Mouse (Mus musculus): ENCODE data around the gene Dnajb14. TPM values are rescaled to one million over a fixed set of nuclear protein-coding genes. Genes with fewer than 3 reads are reported as not detected.

The Dnajb14 gene
- polyA plus RNA-seq, 1 experiment = 2.5 TPM

DNA sequence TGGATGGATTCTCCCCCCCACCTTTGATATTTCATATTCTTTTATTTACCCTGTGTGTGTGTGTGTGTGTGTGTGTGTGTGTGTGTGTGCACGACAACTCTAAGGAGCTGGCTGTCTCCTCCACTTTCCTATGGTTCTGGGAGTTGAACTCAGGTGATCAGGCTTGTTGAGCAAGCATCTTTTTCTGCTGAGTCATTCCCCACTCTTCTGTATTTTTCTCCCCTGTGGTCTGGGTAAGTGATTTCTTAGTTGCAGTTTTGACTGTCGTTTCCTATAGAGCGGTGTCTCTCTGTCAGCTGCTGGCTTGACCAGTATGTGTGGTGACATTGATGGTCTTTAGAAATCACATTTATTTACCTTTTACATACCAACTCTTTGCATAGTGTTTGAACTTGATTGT lies 11.8 kb downstream of the Dnajb14 start:
- H3K27me3 ChIP-seq (replicated peaks) = no peaks in the 10 kb centered on the region
- no peak overlapping the region for H3K4me3 ChIP-seq (replicated peaks)
- H3K36me3 ChIP-seq (replicated peaks; ENCODE audit: low read length) = peaks cover 31% of the 10 kb centered on the region
- H3K9me3 ChIP-seq = peaks cover 5% of the 10 kb centered on the region
- no peak for TF ChIP-seq GATA1 (IDR thresholded peaks at IDR 0.05; ENCODE audit: borderline replicate concordance, low read length)
- no peak for TF ChIP-seq FLI1 (IDR thresholded peaks at IDR 0.05; ENCODE audit: low read length)
- peaks cover 28% of the 10 kb centered on the region for H3K4me1 ChIP-seq

DNA sequence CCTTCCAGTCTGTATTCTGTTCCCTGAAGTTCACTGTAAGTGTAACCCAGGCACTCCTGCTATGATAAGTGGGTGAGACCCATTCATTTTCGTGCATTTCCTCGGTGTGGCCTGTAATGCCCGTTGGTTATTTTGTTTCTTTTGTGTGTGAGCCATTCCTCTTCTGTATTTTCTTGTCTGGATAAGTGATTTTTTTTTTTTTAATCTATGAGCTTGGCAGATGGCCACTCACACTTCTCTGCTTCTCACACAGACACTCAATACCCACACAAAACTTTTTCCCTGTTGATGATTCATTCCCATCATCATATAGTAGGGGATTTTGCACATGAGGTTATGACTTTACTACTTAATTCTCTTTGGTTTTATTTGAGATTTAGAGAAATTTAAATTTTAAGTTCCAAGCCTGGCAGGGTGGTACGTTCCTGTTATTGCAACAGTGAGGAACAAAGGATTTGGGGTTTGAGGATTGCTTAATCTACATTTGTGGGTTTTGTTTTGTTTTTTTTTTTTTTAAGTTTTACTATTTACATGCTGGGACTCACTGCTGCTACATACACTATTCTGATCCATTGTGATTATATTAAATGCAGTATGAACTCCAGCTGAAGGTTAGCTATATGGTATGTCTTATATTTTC lies 12.8 kb downstream of the Dnajb14 start:
- Histone ChIP-seq H3K9me3 (peaks cover 5% of the 10 kb centered on the region), H3K4me1 (peaks cover 28% of the 10 kb centered on the region), H3K4me3 (replicated peaks) (peak overlapping the region; percentile 67), H3K36me3 (replicated peaks; ENCODE audit: low read length) (peaks cover 34% of the 10 kb centered on the region), H3K27me3 (replicated peaks) (no peaks in the 10 kb centered on the region)
- TF ChIP-seq FLI1 (IDR thresholded peaks at IDR 0.05; ENCODE audit: low read length) (no peak), GATA1 (IDR thresholded peaks at IDR 0.05; ENCODE audit: borderline replicate concordance, low read length) (no peak)

DNA sequence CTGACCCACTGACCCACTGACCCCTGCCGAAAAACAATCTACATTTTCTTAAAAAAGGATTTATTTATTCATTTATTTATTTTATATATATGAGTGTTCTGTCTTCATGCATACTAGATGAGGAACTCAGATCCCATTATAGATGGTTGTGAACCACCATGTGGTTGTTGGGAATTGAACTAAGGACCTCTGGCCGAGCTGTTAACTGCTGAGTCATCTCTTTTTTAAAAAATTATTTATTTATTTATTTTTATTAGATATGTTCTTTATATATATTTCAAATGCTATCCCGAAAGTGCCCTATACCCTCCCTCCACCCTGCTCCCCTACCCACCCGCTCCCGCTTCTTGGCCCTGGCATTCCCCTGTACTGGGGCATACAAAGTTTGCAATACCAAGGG lies 13.6 kb downstream of the Dnajb14 start:
- no peak for TF ChIP-seq FLI1 (IDR thresholded peaks at IDR 0.05; ENCODE audit: low read length)
- TF ChIP-seq GATA1 (IDR thresholded peaks at IDR 0.05; ENCODE audit: borderline replicate concordance, low read length) = no peak
- peaks cover 5% of the 10 kb centered on the region for H3K9me3 ChIP-seq
- H3K27me3 ChIP-seq (replicated peaks) = no peaks in the 10 kb centered on the region
- peaks cover 25% of the 10 kb centered on the region for H3K4me1 ChIP-seq
- no peak overlapping the region for H3K4me3 ChIP-seq (replicated peaks)
- H3K36me3 ChIP-seq (replicated peaks; ENCODE audit: low read length) = peaks cover 37% of the 10 kb centered on the region

DNA sequence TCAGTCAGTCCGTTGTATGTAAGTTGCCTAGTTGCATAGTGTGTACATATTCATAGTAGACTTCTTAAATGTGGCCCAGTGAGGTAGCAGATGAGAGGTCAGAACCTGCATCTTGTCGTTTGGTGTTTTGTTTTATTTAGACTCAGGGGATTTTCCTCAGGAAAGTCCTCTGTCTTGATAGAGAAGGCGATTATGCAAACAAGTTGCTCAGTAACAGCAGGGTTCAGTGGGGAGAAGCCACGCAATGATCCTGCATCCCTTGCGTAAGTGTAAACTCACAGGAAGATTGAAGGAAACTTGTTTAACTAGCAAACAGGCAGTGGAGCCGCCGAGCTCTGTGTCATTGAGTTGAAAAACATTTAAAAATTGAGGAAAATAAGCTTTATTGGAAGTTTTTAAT lies 20.5 kb downstream of the Dnajb14 start:
- no peaks in the 10 kb centered on the region for H3K27me3 ChIP-seq (replicated peaks)
- H3K4me3 ChIP-seq (replicated peaks) = no peak overlapping the region
- H3K4me1 ChIP-seq = peaks cover 33% of the 10 kb centered on the region
- H3K36me3 ChIP-seq (replicated peaks; ENCODE audit: low read length) = peaks cover 67% of the 10 kb centered on the region
- H3K9me3 ChIP-seq = peaks cover 8% of the 10 kb centered on the region; the same call in 1 of the 2 replicates
- no peak for TF ChIP-seq FLI1 (IDR thresholded peaks at IDR 0.05; ENCODE audit: low read length)

DNA sequence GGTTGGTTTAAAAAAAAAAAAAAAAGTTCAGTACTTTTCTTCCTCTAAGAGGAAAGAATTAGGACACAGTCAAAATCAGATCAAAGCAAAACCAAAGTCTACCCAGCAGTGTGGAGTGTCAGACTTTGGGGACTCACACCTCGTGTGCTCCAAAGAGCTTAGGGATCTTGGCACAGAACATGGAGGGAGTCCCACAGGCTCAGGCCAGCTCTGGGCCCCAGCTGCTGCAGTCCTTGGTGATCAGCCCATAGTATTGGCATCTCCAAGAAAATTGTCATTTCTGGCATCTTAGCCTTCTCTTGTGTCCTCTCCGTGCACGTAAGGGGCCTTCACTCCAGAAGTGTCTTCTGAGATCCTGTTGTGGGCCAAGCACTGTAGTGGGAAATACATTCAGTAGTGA lies 23.6 kb downstream of the Dnajb14 start:
- Histone ChIP-seq H3K9me3 (peaks cover 8% of the 10 kb centered on the region; the same call in 1 of the 2 replicates), H3K4me3 (replicated peaks) (peak overlapping the region; percentile 16), H3K4me1 (peaks cover 42% of the 10 kb centered on the region), H3K27me3 (replicated peaks) (no peaks in the 10 kb centered on the region), H3K36me3 (replicated peaks; ENCODE audit: low read length) (peaks cover 83% of the 10 kb centered on the region)
- TF ChIP-seq FLI1 (IDR thresholded peaks at IDR 0.05; ENCODE audit: low read length) (no peak), GATA1 (IDR thresholded peaks at IDR 0.05; ENCODE audit: borderline replicate concordance, low read length) (no peak)

DNA sequence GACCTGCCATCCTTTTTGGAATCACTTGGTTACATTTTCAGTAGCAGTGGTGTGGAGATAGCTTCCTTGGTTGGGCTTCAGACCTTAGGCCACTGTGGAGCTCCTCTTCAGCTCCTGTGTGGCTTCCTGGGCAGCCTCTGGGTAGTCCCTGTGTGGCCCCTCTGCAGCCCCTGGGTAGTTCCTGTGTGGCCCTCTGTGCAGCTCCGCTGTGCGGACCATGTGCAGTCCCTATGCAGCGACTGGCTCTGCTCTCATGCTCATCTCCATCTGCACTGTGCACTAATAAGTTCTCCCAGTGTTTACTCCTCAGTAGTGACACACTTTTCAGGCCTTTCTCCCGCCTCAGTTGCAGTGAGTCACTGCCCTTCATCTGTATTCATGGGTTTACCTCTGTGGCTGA lies 24.6 kb downstream of the Dnajb14 start:
- Histone ChIP-seq H3K4me1 (peaks cover 50% of the 10 kb centered on the region), H3K9me3 (peaks cover 8% of the 10 kb centered on the region; the same call in 1 of the 2 replicates), H3K36me3 (replicated peaks; ENCODE audit: low read length) (peaks cover 83% of the 10 kb centered on the region), H3K4me3 (replicated peaks) (no peak overlapping the region), H3K27me3 (replicated peaks) (no peaks in the 10 kb centered on the region)
- TF ChIP-seq GATA1 (IDR thresholded peaks at IDR 0.05; ENCODE audit: borderline replicate concordance, low read length) (no peak), FLI1 (IDR thresholded peaks at IDR 0.05; ENCODE audit: low read length) (no peak)

DNA sequence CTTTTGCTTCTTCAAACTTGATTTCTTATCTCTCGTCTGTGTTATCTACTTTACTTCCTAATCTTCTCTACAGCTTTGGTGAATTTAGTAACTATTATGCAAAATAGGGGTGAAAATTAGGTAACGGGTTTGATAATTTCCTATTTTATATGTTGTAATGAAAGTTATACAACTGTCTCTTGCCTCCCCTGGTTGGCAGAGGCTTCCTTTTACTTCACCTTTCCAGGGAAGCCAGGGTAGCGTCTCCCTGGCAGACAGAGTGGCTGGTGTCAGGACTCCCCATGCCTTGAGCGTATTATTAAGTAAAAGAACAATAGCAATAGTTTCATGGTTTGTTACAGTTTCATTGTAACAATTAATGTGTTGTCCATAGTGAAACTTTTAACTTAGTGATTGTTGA lies 26.3 kb downstream of the Dnajb14 start:
- Histone ChIP-seq H3K27me3 (replicated peaks) (no peaks in the 10 kb centered on the region), H3K4me1 (peaks cover 50% of the 10 kb centered on the region), H3K36me3 (replicated peaks; ENCODE audit: low read length) (peaks cover 86% of the 10 kb centered on the region), H3K9me3 (peaks cover 8% of the 10 kb centered on the region; the same call in 1 of the 2 replicates), H3K4me3 (replicated peaks) (no peak overlapping the region)
- TF ChIP-seq GATA1 (IDR thresholded peaks at IDR 0.05; ENCODE audit: borderline replicate concordance, low read length) (no peak), FLI1 (IDR thresholded peaks at IDR 0.05; ENCODE audit: low read length) (no peak)

DNA sequence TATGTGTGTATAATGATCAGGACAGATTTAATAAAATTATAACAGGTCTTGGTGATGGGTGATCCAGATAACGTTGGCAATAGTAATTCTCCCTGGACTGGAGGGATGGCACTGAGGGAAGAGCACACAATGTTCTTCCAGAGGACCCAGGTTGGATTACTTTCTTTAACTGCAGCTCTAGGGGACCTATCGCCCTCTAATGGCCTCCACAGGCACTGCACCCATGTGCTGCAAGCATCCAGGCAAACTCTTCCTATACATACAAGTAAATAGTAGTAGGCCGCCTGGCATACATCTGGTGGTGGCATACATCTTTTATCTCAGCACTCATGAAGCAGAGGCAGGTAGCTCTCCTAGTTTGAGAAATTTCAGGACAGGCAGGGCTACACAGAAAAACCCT lies 27.7 kb downstream of the Dnajb14 start:
- peaks cover 83% of the 10 kb centered on the region for H3K36me3 ChIP-seq (replicated peaks; ENCODE audit: low read length)
- H3K4me3 ChIP-seq (replicated peaks) = no peak overlapping the region
- no peaks in the 10 kb centered on the region for H3K27me3 ChIP-seq (replicated peaks)
- no peaks in the 10 kb centered on the region for H3K9me3 ChIP-seq
- TF ChIP-seq GATA1 (IDR thresholded peaks at IDR 0.05; ENCODE audit: borderline replicate concordance, low read length) (no peak), FLI1 (IDR thresholded peaks at IDR 0.05; ENCODE audit: low read length) (no peak)
- peaks cover 38% of the 10 kb centered on the region for H3K4me1 ChIP-seq

DNA sequence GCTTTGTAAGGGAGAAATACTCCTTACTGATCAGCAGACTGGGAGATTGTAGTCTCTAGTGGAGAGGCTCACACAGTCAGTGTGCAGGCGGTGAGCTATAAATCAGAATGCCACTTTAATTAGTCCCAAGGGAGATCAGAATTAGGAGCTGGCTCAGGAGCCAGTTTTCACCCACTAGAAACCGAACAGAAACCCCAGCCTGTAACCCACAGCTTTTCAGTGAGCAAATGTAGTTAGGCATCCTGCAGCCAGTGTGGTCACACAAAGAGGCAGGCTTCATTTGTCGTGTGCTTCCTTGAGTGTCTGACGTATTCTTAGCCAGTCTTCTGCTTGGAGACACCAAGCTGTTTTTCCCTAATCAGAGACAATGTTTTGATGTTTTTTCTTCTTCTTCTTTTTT lies 28.9 kb downstream of the Dnajb14 start:
- peaks cover 90% of the 10 kb centered on the region for H3K36me3 ChIP-seq (replicated peaks; ENCODE audit: low read length)
- peak overlapping the region; percentile 46 for H3K4me3 ChIP-seq (replicated peaks)
- H3K4me1 ChIP-seq = peaks cover 34% of the 10 kb centered on the region
- TF ChIP-seq FLI1 (IDR thresholded peaks at IDR 0.05; ENCODE audit: low read length) = no peak
- no peak for TF ChIP-seq GATA1 (IDR thresholded peaks at IDR 0.05; ENCODE audit: borderline replicate concordance, low read length)
- no peaks in the 10 kb centered on the region for H3K9me3 ChIP-seq
- H3K27me3 ChIP-seq (replicated peaks) = no peaks in the 10 kb centered on the region

DNA sequence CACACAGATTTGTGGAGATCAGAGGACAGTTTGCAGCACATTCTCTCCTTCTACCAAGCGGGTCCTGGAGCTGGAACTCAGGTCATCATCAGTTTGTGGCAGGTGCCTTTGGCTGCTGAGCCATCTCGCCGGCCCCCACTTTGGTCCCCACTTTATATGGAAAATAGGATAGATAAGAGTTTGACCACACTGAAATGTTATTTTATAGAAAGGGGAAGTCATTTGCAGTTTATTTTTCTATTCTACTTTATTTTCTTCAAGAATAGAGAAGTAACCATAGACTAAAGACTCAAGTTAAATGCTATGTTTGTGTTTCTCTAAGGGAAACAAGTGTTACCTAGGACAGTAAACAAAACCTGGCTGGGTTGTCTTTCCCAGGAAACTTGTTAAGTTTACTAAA lies 29.4 kb downstream of the Dnajb14 start:
- no peaks in the 10 kb centered on the region for H3K9me3 ChIP-seq
- no peaks in the 10 kb centered on the region for H3K27me3 ChIP-seq (replicated peaks)
- TF ChIP-seq FLI1 (IDR thresholded peaks at IDR 0.05; ENCODE audit: low read length) (no peak), GATA1 (IDR thresholded peaks at IDR 0.05; ENCODE audit: borderline replicate concordance, low read length) (no peak)
- H3K36me3 ChIP-seq (replicated peaks; ENCODE audit: low read length) = peaks cover 91% of the 10 kb centered on the region
- H3K4me3 ChIP-seq (replicated peaks) = no peak overlapping the region
- peaks cover 30% of the 10 kb centered on the region for H3K4me1 ChIP-seq

Data from megakaryocyte, embryonic 14.5 days (primary cell).